Mouse (Mus musculus) adrenal gland, adult (tissue): ENCODE data around the gene Pygo2.

ENCODE experiments used
- DNase-seq, 2 experiments: peaks; one replicate each; pipeline ENCODE4 v3.0.0; 2022 to 2023; ENCODE audit warnings: low spot score in 1 of 2; ENCODE audit not compliant: inconsistent age in 2 of 2

Pygo2 gene

GRCm38 (mm10) chr3:89391663-89392511 lies 38.1 kb upstream of the Pygo2 start:
- DNase-seq: peak; percentile 87 to 95

DNA sequence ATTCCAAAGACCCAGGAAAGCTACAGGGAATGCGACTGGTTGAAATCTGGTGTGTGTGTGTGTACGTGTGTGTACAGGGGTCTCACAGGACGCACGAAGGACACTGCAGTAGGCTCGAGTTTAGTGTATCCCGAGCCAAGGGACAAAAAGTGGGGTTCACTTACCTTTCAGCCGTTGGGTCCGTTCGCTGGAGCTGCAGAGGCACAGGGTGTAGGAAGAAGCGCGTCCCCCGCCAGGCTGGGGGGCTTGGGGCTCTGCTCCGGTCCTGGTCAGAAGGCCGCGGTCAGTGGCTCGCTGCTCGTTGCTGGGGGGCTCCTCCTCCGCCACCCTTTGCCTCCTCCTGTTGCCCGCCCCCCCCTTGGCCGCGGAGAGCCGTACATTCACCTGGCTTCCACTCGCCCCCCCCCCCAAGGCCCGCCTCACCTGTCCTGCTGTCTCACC lies 37.1 kb upstream of the Pygo2 start:
- peak; percentile 71 to 86 for DNase-seq

GRCm38 (mm10) chr3:89393605-89394004 lies 36.4 kb upstream of the Pygo2 start:
- peak; percentile 99 to 100 for DNase-seq

GRCm38 (mm10) chr3:89394006-89394893 lies 35.8 kb upstream of the Pygo2 start, which contains the start of gene Zbtb7b:
Gene Zbtb7b (minus strand): TSS chr3:89394776.
- peak; percentile 93 to 96 for DNase-seq

DNA sequence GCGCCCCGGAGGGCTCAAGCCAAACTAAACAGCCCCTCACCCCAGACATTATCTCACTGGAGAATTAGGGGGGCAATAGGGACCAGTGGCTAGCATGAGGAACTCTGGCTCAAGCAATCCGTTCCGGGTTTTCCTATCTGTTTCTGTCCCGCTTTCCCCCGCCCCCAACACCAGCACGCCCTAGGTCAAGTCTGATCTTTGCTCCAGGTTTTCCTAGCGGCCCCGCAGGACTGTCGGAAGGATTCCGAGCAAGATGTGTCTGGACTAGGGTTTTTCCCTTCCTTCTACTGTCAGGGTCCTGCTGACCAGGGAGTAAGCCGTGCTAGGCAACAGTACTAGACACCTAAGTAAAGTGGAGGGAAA lies 35.1 kb upstream of the Pygo2 start:
- peak; percentile 90 to 96 for DNase-seq

- DNase-seq: peak in 1 of 2 experiments; percentile 57
Measured at GRCm38 (mm10) chr3:89395419-89395805, 34.6 kb upstream of the Pygo2 start.

DNA sequence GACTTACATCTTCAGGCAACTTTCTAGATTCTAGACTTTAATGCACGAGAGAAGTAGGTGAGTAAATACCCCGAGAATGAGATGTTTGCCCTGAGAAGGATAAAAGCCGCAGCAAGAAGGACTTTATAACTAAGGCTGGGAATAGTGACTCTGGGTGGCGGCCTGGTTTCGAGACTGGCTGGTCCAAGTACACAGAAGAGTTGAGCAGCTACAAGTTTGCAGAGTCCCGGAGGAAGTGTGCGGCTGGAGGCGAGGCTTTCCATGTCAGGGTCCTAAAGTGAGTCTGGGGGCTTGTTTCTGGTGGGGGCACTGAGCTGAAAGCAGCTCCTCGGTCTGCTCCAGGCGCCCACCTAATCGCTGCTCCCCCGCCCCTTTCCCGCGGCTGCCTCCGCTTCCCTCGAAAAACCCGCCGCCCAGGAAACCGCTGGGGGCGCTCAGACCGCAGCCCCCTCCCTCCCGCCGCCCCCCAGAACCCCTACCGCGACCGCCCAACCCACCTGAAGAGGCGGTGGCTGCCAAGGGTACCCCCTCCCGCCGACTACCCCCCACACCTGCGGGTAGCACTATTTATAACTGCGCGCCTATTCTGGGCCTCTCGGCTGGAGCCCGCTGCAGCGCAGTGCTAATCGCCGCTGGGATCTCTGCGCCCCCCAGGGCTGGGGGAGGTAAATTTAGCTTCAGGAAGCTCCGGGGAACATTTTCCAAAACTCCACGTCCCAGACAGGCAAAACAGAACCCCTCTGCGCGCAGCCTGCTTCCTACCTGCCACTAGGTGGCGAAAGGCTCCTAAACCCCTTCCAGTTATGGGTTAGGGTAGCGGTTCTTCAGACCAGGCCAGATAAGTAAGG lies 34.0 kb upstream of the Pygo2 start:
- DNase-seq: peak; percentile 79 to 94

- no peak for DNase-seq
Measured at GRCm38 (mm10) chr3:89396654-89397005, 33.4 kb upstream of the Pygo2 start.

DNA sequence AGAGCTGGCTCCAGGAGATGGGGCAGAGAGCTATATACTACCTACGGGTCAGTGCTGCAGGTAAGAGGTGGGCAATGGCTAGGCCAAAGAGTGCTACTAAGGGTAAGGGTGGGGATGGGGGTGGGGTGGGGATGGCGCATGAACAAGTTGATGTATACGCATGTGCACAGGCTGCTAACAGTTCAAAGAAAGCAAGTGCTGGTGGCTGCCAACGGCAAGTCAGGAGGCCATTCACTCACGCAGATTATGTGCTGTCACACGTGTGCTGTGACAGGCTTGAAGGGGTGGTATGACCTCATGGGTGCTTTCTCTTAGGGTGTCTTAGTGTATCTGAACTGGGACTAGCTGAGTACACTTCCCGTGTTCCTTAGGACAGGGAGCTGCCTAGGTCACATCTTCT lies 28.7 kb upstream of the Pygo2 start:
- DNase-seq: no peak

DNA sequence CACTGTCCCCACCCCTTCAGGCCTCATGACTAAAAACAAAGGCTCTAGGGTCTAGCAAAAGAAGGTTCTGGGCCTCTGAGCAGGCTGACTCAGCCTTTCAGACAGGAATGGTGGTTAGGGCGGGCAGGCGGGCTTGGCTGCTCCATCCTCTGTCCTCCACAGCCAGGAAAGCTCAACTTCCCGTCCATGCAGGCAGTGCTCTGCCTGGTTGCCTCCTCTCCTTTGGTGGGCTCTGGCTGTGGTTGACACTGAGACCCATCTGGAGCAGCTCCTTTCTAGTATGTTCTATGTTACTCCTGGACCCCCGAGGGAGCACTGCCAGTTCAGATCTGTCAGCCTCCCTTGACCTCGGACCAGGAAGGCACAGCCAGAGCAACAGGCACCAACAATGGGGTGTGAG lies 27.3 kb upstream of the Pygo2 start, which contains the start of gene Lenep:
Gene Lenep, minus strand, starts transcription at position 101 of the 400 bp plus-strand sequence.
- no peak for DNase-seq

- no peak for DNase-seq
Measured at GRCm38 (mm10) chr3:89406887-89407286, 23.1 kb upstream of the Pygo2 start.

DNA sequence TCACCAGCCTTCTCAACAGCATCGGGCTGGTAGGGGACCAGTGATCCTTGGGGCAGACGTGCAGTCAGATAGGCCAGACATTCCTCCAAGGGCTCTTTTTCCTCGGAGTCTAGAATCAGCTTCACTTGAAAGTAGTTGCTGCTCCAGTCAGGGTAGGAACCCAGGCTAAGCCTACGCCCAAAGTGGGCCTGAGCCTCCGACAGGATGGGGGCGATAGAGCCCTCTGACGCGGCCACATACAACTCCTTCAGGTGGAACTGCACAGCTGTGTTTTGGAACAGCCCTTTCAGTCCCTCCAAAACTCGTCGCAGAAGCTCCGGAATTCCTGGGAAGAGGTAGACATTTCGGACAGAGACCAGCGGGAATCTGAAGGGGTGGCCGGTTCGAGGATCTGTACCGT lies 21.6 kb upstream of the Pygo2 start:
- no peak for DNase-seq

DNA sequence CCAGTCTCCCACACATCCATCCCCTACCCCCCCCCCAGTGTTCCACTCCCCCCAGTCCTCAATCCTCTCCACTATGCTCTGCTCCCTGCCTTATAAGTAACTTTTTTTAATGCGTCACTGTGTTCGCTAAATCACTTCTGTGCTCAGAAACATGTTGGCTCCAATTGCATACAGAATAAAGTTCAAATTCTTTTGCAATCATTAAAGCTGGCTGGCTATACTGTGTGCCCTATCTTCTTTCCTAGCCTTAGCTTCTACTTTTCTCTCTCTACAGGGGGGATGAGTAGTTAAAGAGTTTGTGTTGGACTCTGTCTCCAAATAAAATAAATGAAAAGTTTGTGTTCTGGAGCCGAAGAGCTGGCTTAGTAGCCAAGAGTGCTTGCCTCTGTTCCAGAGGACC lies 20.3 kb upstream of the Pygo2 start:
- DNase-seq: no peak

DNA sequence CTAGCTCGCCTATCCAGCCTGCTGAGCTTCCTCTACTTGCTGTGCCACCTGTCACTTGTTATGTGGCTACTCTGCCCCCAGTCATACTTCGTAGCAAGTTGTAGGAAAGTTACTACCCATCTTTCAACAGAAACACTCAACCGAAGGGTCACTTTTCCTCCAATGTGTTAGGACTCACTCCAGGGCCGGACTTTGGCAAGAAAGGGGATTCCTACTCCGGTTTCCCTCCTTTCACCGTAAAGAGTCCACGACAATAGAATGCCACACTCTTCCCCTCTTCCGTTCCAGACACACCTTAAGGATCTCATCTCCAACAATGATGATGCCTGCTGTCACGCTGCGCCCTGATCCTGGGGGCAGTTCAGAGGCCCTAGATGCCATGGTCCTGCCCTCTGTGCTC lies 19.1 kb upstream of the Pygo2 start:
- peak in 1 of 2 experiments; percentile 51 for DNase-seq

DNA sequence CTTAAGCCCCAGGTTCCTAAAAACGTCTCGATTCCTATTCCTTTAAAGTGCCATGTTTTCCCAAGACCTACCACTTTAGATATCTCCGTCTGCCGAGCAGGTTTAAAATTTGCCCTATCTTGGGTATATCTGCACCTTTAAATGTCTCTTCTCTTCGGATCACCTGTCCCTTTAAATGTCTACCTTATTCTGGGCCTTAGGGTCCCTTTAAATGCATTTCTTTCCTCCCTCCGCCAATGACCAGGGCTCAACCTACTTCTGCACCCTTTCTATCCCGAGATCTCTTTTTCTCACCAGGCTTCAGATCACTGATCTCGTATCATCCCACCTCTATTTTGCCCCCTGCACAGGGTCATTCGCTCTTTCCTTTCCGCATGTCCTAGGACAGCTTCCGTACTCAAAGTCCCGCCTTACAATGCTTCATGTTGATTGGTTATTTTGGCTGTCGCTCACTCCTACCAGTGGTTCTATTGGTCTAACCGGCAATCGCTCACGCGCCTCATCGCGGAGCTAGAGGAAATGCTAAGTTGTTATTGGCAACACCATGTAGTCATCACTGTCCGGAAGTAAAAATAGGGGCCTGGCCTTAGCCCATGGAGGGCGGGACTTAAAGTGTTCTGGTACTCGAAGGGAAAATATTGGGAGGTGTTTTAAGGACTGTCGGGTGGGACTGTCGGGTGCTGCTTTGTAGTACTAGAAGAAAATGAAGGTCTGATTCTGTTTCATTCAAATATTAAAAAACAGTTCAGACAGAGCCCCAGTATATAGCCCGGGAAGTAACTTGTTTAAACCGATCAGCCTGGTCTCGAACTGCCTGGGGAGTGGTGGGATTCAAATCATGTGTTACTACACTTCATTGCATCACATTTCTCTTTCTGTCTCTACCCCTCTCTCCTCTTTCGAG lies 18.3 kb upstream of the Pygo2 start, which contains the start of gene Flad1:
Gene Flad1, minus strand, starts transcription at position 381 of the 904 bp plus-strand sequence.
- peak; percentile 98 to 100 for DNase-seq

- DNase-seq: no peak
Measured at GRCm38 (mm10) chr3:89416158-89416557, 13.9 kb upstream of the Pygo2 start.

DNA sequence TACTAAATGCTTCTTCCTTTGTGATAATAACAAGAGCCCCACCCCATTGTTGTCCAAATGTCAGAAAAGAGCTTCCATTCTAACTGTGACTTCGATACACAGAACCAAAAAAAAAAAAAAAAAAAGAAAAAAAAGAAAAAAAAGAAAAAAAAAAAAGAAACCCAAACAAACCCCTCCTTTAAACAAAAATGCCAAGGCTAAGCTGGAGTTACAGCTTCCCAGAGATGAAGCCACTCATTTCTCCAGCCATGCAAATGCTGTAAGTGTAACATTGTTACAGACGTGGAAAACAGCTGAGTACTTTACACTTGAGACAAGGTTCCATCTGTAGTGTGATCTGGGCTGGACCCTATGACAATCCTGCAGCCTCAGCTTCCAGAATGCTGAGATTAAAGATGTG lies 12.9 kb upstream of the Pygo2 start:
- DNase-seq: no peak

GRCm38 (mm10) chr3:89417840-89418169 lies 12.2 kb upstream of the Pygo2 start:
- DNase-seq: no peak

- peak; percentile 97 to 98 for DNase-seq
Measured at GRCm38 (mm10) chr3:89418170-89418860, 11.7 kb upstream of the Pygo2 start, which contains the start of the genes Cks1b and Shc1. Gene Cks1b (minus strand): TSS chr3:89418383. Gene Shc1 (plus strand): TSS chr3:89418443.
